Mouse (Mus musculus) liver, embryonic 14.5 days (tissue): ENCODE data around the gene Stx3.

Experiments
- CTCF ChIP-seq: IDR thresholded peaks from 2 replicates; pipeline ENCODE4 v1.5.1; 2016; ENCODE audit warnings: antibody characterized with exemption, low read depth, control low read depth
- EP300 ChIP-seq: IDR thresholded peaks from 2 replicates; pipeline ENCODE4 v1.6.1; 2016; ENCODE audit warnings: antibody characterized with exemption, low read depth

DNA sequence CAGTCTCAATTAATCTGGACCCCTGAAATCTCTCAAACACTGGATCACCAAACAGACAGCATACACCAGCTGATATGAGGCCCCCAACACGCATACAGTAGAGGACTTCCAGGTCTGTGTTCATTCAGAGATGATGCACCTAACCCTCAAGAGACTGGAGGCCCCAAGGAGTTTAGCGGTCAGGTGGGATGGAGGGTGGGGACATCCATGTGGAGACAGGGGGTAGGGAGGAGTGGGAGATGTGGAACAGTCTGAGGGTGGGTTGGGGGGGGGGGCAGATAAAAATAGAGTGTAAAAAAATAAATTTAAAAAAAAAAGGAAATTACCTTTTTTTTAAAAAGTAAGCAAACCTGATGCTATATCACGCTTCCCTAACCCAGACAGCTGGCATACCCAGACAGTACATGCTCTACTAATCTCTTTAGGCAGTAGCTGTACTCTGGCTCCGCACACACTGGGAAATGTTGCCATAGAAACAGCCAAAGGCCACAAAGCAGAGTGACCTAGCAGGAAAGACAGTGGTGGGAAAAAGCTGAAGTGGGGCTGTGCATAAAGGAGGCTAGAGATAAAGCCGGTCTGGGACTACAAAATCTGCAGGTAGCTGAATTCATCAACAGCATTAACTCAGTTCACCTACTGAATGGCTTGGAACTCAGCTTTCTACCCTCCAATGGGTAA is 7.4 kb downstream of the Stx3 start:
- TF ChIP-seq CTCF, result no peak
- no peak for TF ChIP-seq EP300
